Mouse (Mus musculus) MEL (cell line): ENCODE measurements around the gene Nme7. TPM values are rescaled to one million over a fixed set of nuclear protein-coding genes. Genes with fewer than 3 reads are reported as not detected.

Source experiments
- DNase-seq: peaks from one replicate; pipeline ENCODE4 v3.0.0; 2011; ENCODE audit warnings: low read depth, low spot score
- H3K27ac ChIP-seq: 2 replicates; pipeline ENCODE4 v1.5.1; 2012; ENCODE audit warnings: low read depth, mild to moderate bottlenecking, control low read depth, low read length, moderate library complexity; ENCODE audit not compliant: control insufficient read depth
- H3K27me3 ChIP-seq, 2 experiments: fragments of 150-350 bp in 1 of 2; sonication (generic) in 1 of 2; 2 replicates each; pipeline ENCODE4 v1.6.1; 2012; ENCODE audit warnings: low read length in 2 of 2, mild to moderate bottlenecking in 2 of 2, improper control_type of control experiment in 1 of 2, moderate library complexity in 1 of 2; ENCODE audit not compliant: insufficient read depth in 2 of 2, control insufficient read depth in 1 of 2
- H3K36me3 ChIP-seq, 2 experiments: 2 replicates each; pipeline ENCODE4 v1.6.1; 2012 to 2014; ENCODE audit warnings: low read length in 2 of 2, improper control_type of control experiment in 1 of 2, inconsistent platforms in 1 of 2, mild to moderate bottlenecking in 1 of 2; ENCODE audit not compliant: insufficient read depth in 2 of 2, control insufficient read depth in 1 of 2
- H3K4me1 ChIP-seq, 2 experiments: fragments of 150-350 bp in 1 of 2; sonication (generic) in 1 of 2; 2 replicates each; pipeline ENCODE4 v1.6.1; 2012; ENCODE audit warnings: low read length in 2 of 2, improper control_type of control experiment in 1 of 2, mild to moderate bottlenecking in 1 of 2; ENCODE audit not compliant: insufficient read depth in 2 of 2, control insufficient read depth in 1 of 2
- H3K4me3 ChIP-seq, 2 experiments: fragments of 150-350 bp in 1 of 2; sonication (generic) in 1 of 2; 2 replicates each; pipeline ENCODE4 v1.5.1; 2012; ENCODE audit warnings: low read depth in 2 of 2, low read length in 2 of 2, mild to moderate bottlenecking in 2 of 2, moderate library complexity in 2 of 2, control low read depth in 1 of 2, improper control_type of control experiment in 1 of 2; ENCODE audit not compliant: control insufficient read depth in 1 of 2, insufficient read depth in 1 of 2
- H3K79me2 ChIP-seq: 2 replicates; pipeline ENCODE4 v1.6.1; 2012; ENCODE audit warnings: mild to moderate bottlenecking, low read length, moderate library complexity; ENCODE audit not compliant: control insufficient read depth, poor library complexity, insufficient read depth
- H3K9ac ChIP-seq: 2 replicates; pipeline ENCODE4 v1.6.1; 2012; ENCODE audit warnings: low read depth, mild to moderate bottlenecking, control low read depth, low read length, moderate library complexity; ENCODE audit not compliant: control insufficient read depth, poor library complexity, severe bottlenecking
- H3K9me3 ChIP-seq: fragments of 150-350 bp; sonication (generic); replicated peaks from 2 replicates; pipeline ENCODE4 v1.6.1; 2012; ENCODE audit warnings: mild to moderate bottlenecking, low read length, improper control_type of control experiment, moderate library complexity; ENCODE audit not compliant: insufficient read depth
- BHLHE40 ChIP-seq: IDR thresholded peaks from 2 replicates; pipeline ENCODE4 v1.6.1; 2012; ENCODE audit warnings: low read depth, mild to moderate bottlenecking, inconsistent platforms, low read length, improper control_type of control experiment, borderline replicate concordance
- CHD2 ChIP-seq: IDR thresholded peaks from 2 replicates; pipeline ENCODE4 v1.6.1; 2011; ENCODE audit warnings: low read length, improper control_type of control experiment
- CTCF ChIP-seq, 3 experiments: IDR thresholded peaks in 2 of 3; conservative IDR thresholded peaks in 1 of 3; 2 replicates each; pipeline ENCODE4 v1.5.1; 2011 to 2012; ENCODE audit warnings: low read length in 3 of 3, low read depth in 2 of 3, mild to moderate bottlenecking in 2 of 3, improper control_type of control experiment in 1 of 3, inconsistent platforms in 1 of 3, mixed read lengths in 1 of 3, moderate library complexity in 1 of 3; ENCODE audit not compliant: control insufficient read depth in 1 of 3, insufficient read depth in 1 of 3, poor library complexity in 1 of 3, severe bottlenecking in 1 of 3
- E2F4 ChIP-seq: IDR thresholded peaks from 2 replicates; pipeline ENCODE4 v1.6.1; 2011; ENCODE audit warnings: low read depth, low read length, improper control_type of control experiment, borderline replicate concordance
- ELF1 ChIP-seq: IDR thresholded peaks from 2 replicates; pipeline ENCODE4 v1.6.1; 2014; ENCODE audit warnings: low read depth, mild to moderate bottlenecking, inconsistent platforms, low read length, improper control_type of control experiment, moderate library complexity
- EP300 ChIP-seq, 2 experiments: IDR thresholded peaks; 2 replicates each; pipeline ENCODE4 v1.6.1; 2011; ENCODE audit warnings: improper control_type of control experiment in 2 of 2, low read length in 2 of 2, low read depth in 1 of 2, mild to moderate bottlenecking in 1 of 2
- ETS1 ChIP-seq: IDR thresholded peaks from 2 replicates; pipeline ENCODE4 v1.6.1; 2012; ENCODE audit warnings: low read depth, mild to moderate bottlenecking, inconsistent platforms, low read length, improper control_type of control experiment, moderate library complexity
- GABPA ChIP-seq: IDR thresholded peaks from 2 replicates; pipeline ENCODE4 v1.6.1; 2012; ENCODE audit warnings: low read depth, mild to moderate bottlenecking, inconsistent platforms, low read length, improper control_type of control experiment, moderate library complexity
- GATA1 ChIP-seq: IDR thresholded peaks from 2 replicates; pipeline ENCODE4 v1.6.1; 2011; ENCODE audit warnings: low read depth, low read length, improper control_type of control experiment
- HCFC1 ChIP-seq: IDR thresholded peaks from 2 replicates; pipeline ENCODE4 v1.6.1; 2012; ENCODE audit warnings: low read depth, mild to moderate bottlenecking, inconsistent platforms, low read length, improper control_type of control experiment, moderate library complexity
- JUND ChIP-seq: IDR thresholded peaks from 2 replicates; pipeline ENCODE4 v1.6.1; 2011; ENCODE audit warnings: low read depth, mild to moderate bottlenecking, improper control_type of control experiment, low read length
- KAT2A ChIP-seq: conservative IDR thresholded peaks from 2 replicates; pipeline ENCODE4 v1.6.1; 2012; ENCODE audit warnings: low read depth, low read length, improper control_type of control experiment, inconsistent platforms
- MAX ChIP-seq: IDR thresholded peaks from 2 replicates; pipeline ENCODE4 v1.6.1; 2011; ENCODE audit warnings: low read length, improper control_type of control experiment
- MEF2A ChIP-seq: IDR thresholded peaks from 2 replicates; pipeline ENCODE4 v1.6.1; 2014; ENCODE audit warnings: low read depth, mild to moderate bottlenecking, inconsistent platforms, low read length, improper control_type of control experiment; ENCODE audit not compliant: poor library complexity, insufficient replicate concordance, severe bottlenecking; ENCODE audit errors: extremely low read depth
- MXI1 ChIP-seq: IDR thresholded peaks from 2 replicates; pipeline ENCODE4 v1.6.1; 2011; ENCODE audit warnings: mild to moderate bottlenecking, low read depth, low read length, improper control_type of control experiment
- NELFE ChIP-seq: IDR thresholded peaks from 2 replicates; pipeline ENCODE4 v1.6.1; 2011; ENCODE audit warnings: low read depth, low read length, improper control_type of control experiment
- NRF1 ChIP-seq: IDR thresholded peaks from 2 replicates; pipeline ENCODE4 v1.6.1; 2014; ENCODE audit warnings: low read depth, mild to moderate bottlenecking, inconsistent platforms, low read length, improper control_type of control experiment, moderate library complexity; ENCODE audit not compliant: poor library complexity, insufficient read depth, severe bottlenecking
- POLR2A ChIP-seq, 2 experiments: IDR thresholded peaks; 2 replicates each; pipeline ENCODE4 v1.6.1; 2011 to 2012; ENCODE audit warnings: low read length in 2 of 2, mild to moderate bottlenecking in 2 of 2, control low read depth in 1 of 2, improper control_type of control experiment in 1 of 2, low read depth in 1 of 2, moderate library complexity in 1 of 2; ENCODE audit not compliant: control insufficient read depth in 1 of 2, insufficient read depth in 1 of 2, poor library complexity in 1 of 2
- RAD21 ChIP-seq: IDR thresholded peaks from 2 replicates; pipeline ENCODE4 v1.6.1; 2011; ENCODE audit warnings: mild to moderate bottlenecking, low read depth, low read length, improper control_type of control experiment
- RCOR1 ChIP-seq: IDR thresholded peaks from 2 replicates; pipeline ENCODE4 v1.6.1; 2012; ENCODE audit warnings: low read depth, mild to moderate bottlenecking, inconsistent platforms, low read length, improper control_type of control experiment
- SIN3A ChIP-seq: IDR thresholded peaks from 2 replicates; pipeline ENCODE4 v1.6.1; 2012; ENCODE audit warnings: low read length, improper control_type of control experiment, inconsistent platforms
- TAL1 ChIP-seq: IDR thresholded peaks from 2 replicates; pipeline ENCODE4 v1.6.1; 2012; ENCODE audit warnings: mild to moderate bottlenecking, inconsistent platforms, low read length, moderate library complexity, mixed read lengths
- TBP ChIP-seq: IDR thresholded peaks from 2 replicates; pipeline ENCODE4 v1.8.0; 2011; ENCODE audit warnings: low read depth, low read length, improper control_type of control experiment
- UBTF ChIP-seq: IDR thresholded peaks from 2 replicates; pipeline ENCODE4 v1.6.1; 2012; ENCODE audit warnings: low read depth, mild to moderate bottlenecking, inconsistent platforms, low read length, improper control_type of control experiment, moderate library complexity, borderline replicate concordance; ENCODE audit not compliant: insufficient read depth
- USF1 ChIP-seq: IDR thresholded peaks from 2 replicates; pipeline ENCODE4 v1.6.1; 2014; ENCODE audit warnings: low read depth, mild to moderate bottlenecking, inconsistent platforms, low read length, improper control_type of control experiment, moderate library complexity
- USF2 ChIP-seq, 2 experiments: IDR thresholded peaks; 2 replicates each; pipeline ENCODE4 v1.6.1; 2011 to 2012; ENCODE audit warnings: improper control_type of control experiment in 2 of 2, low read length in 2 of 2, borderline replicate concordance in 1 of 2, inconsistent platforms in 1 of 2, low read depth in 1 of 2, mild to moderate bottlenecking in 1 of 2; ENCODE audit not compliant: insufficient read depth in 1 of 2
- ZC3H11A ChIP-seq: IDR thresholded peaks from 2 replicates; pipeline ENCODE4 v1.6.1; 2012; ENCODE audit warnings: low read depth, mild to moderate bottlenecking, inconsistent platforms, low read length, improper control_type of control experiment
- ZMIZ1 ChIP-seq: IDR thresholded peaks from 2 replicates; pipeline ENCODE4 v1.6.1; 2012; ENCODE audit warnings: low read depth, mild to moderate bottlenecking, inconsistent platforms, low read length, improper control_type of control experiment, moderate library complexity
- ZNF384 ChIP-seq: IDR thresholded peaks from 2 replicates; pipeline ENCODE4 v1.6.1; 2012; ENCODE audit warnings: low read depth, mild to moderate bottlenecking, inconsistent platforms, low read length, improper control_type of control experiment
- polyA plus RNA-seq, 2 experiments: library from polyadenylated mRNA; stranded (reverse) in 1 of 2; unstranded in 1 of 2; fragments of >175 nt in 1 of 2; fragments of >200 nt in 1 of 2; gene quantifications; 2 replicates each; pipeline versions ENCODE4 v1.2.1 to v1.2.4; 2012; ENCODE audit warnings: low replicate concordance in 2 of 2, low read depth in 1 of 2; ENCODE audit not compliant: insufficient read length in 2 of 2, insufficient read depth in 1 of 2, missing spikeins in 1 of 2
- total RNA-seq: library from RNA; depleted of rRNA; stranded (reverse); fragments of 300-350 nt; gene quantifications from 2 replicates; pipeline ENCODE4 v1.2.3, GENCODE M21; 2012

Gene Nme7
- total and polyA plus RNA-seq, 3 experiments, result 23.2 to 27.6 TPM; not detected in 1

DNA sequence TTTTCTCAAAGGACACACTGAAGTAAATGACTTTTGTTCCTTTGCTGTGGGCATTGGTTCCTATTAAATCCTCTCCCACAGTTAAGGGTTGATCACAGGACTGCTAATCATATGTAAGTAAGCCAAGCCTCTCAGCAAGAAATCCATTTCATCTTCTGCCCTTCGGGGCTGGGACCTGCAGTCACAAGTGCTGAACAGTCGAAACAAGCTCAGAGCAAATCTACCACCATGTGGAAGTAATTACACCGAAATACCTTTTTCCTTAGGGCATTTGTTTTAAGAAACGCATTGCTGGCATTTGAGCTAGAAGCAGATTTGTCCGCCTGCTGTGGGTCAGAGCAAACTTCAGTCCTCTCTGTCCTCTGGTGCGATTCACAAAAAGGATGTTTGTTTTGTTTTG lies 30.3 kb upstream of the Nme7 start:
- Histone ChIP-seq H3K27ac (no peak overlapping the region), H3K9me3 (no peaks in the 10 kb centered on the region), H3K9ac (no peak overlapping the region), H3K36me3 (peaks cover 0 to 6% of the 10 kb centered on the region in 2 experiments; a peak in 2 of 4 replicates), H3K79me2 (no peaks in the 10 kb centered on the region; the same call in 1 of the 2 replicates), H3K4me3 (no peak overlapping the region), H3K27me3 (no peaks in the 10 kb centered on the region), H3K4me1 (peaks cover 0 to 6% of the 10 kb centered on the region in 2 experiments; a peak in 1 of 4 replicates)
- TF ChIP-seq RCOR1 (no peak), GATA1 (no peak), JUND (no peak), CHD2 (no peak), KAT2A (no peak), TAL1 (no peak), SIN3A (no peak), TBP (no peak), MAX (no peak), USF1 (no peak), EP300 (IDR thresholded peaks at IDR 0.05; ENCODE audit: low read depth in 1 of 2, low read length in 2 of 2) (no peak), HCFC1 (no peak), BHLHE40 (no peak), GABPA (no peak), NRF1 (no peak), E2F4 (no peak), ZC3H11A (no peak), POLR2A (IDR thresholded peaks at IDR 0.05; ENCODE audit: control insufficient read depth in 1 of 2, insufficient read depth in 1 of 2, low read depth in 1 of 2, low read length in 2 of 2, poor library complexity in 1 of 2) (no peak)
- no peak for DNase-seq

DNA sequence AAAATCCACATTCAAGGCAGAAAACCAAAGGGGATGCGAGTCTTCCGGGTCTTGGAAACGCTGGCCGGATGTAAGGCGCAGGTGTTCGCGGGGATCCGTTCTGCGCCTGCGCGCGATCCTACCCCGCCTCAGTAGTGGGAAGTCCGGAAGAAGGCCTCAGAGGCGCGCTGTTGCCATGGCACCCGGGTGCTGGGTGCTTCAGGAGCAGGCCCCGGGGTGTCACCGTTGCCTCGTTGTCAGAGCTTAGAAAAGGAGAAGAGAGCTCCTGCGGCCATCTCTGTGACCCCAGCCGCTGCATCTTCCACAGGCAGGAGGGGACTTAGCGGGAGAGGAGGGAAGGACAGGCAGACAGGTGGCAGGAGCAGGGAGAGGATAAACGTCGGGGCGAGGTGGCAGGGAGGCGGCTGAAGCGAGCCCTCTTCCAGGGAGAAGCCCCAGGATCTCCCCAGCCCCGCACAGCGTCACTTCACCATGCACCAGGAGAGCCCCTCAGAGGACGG lies 28.4 kb upstream of the Nme7 start, which contains the start of gene Ccdc181:
Ccdc181 (plus strand) TSS at position 131 of the 500 bp plus-strand sequence.
- no peaks in the 10 kb centered on the region for H3K9me3 ChIP-seq
- H3K27me3 ChIP-seq, result no peaks in the 10 kb centered on the region
- H3K9ac ChIP-seq, result peak within 1 kb of the TSS; percentile 82
- H3K27ac ChIP-seq, result peak within 1 kb of the TSS; percentile 93
- H3K4me1 ChIP-seq, result peaks cover 0 to 6% of the 10 kb centered on the region in 2 experiments; a peak in 1 of 4 replicates
- DNase-seq, result peak; percentile 99
- H3K79me2 ChIP-seq, result no peaks in the 10 kb centered on the region; the same call in 1 of the 2 replicates
- peaks cover 0 to 6% of the 10 kb centered on the region in 2 experiments; a peak in 2 of 4 replicates for H3K36me3 ChIP-seq
- H3K4me3 ChIP-seq, result peak within 1 kb of the TSS; percentile 79 to 92
- TF ChIP-seq CHD2 (no peak), ETS1 (peak; percentile 70), MAX (peak; percentile 73; the same call in 1 of the 2 replicates), POLR2A (IDR thresholded peaks at IDR 0.05; ENCODE audit: control insufficient read depth in 1 of 2, insufficient read depth in 1 of 2, low read depth in 1 of 2, low read length in 2 of 2, poor library complexity in 1 of 2) (peak; percentile 73 to 82; a peak in 2 of 4 replicates), ZMIZ1 (peak; percentile 35; the same call in 1 of the 2 replicates), NELFE (peak; percentile 69), KAT2A (no peak; the same call in 1 of the 2 replicates), CTCF (IDR thresholded peaks at IDR 0.05 in 2 of 3, conservative IDR thresholded peaks at IDR 0.05 in 1 of 3; ENCODE audit: control insufficient read depth in 1 of 3, insufficient read depth in 1 of 3, low read depth in 2 of 3, low read length in 3 of 3, poor library complexity in 1 of 3, severe bottlenecking in 1 of 3) (no peak), RAD21 (no peak), ELF1 (peak; percentile 99), USF2 (IDR thresholded peaks at IDR 0.05; ENCODE audit: borderline replicate concordance in 1 of 2, insufficient read depth in 1 of 2, low read depth in 1 of 2, low read length in 2 of 2) (no peak), GABPA (no peak), MXI1 (peak; percentile 96), BHLHE40 (no peak), UBTF (no peak), ZNF384 (no peak), JUND (no peak), SIN3A (peak; percentile 99), TBP (peak; percentile 55), E2F4 (peak; percentile 86), MEF2A (no peak)
